Mouse (Mus musculus): Measurements from ENCODE around the gene Ywhae.

GRCm38 (mm10) chr11:75793351-75793750, 60.7 kb downstream of the Ywhae start:
- TF ChIP-seq CTCF (IDR thresholded peaks at IDR 0.05; ENCODE audit: low read depth, low read length), result no peak
- no peak for TF ChIP-seq POLR2A (IDR thresholded peaks at IDR 0.05; ENCODE audit: borderline replicate concordance, low read depth, low read length)

Data from bone marrow macrophage, adult 2 months (primary cell).